Mouse (Mus musculus) liver, embryonic 11.5 days (tissue): Measurements from ENCODE around the gene Il10. TPM values are rescaled to one million over a fixed set of nuclear protein-coding genes. Genes with fewer than 3 reads are reported as not detected.

Experiments used
- ATAC-seq: fragments of 200-750 bp; cut with Nextera tagmentation; replicated peaks from 2 replicates; pipeline ENCODE4 v1.8.0; 2017; ENCODE audit warnings: moderate number of reproducible peaks, mild to moderate bottlenecking, moderate TSS enrichment, moderate library complexity; ENCODE audit not compliant: low FRiP score
- DNase-seq: peaks from one replicate; pipeline ENCODE4 v3.0.0-alpha.2; 2017; ENCODE audit warnings: low spot score
- H3K27ac ChIP-seq: fragments of 300-500 bp; sonication (generic); 2 replicates; pipeline ENCODE4 v1.5.1; 2014; ENCODE audit warnings: mild to moderate bottlenecking, low read depth, low read length, control low read depth
- H3K27me3 ChIP-seq: fragments of 300-500 bp; sonication (generic); replicated peaks from 2 replicates; pipeline ENCODE4 v1.6.1; 2014; ENCODE audit warnings: low read length, mixed read lengths; ENCODE audit not compliant: control insufficient read depth, insufficient read depth
- H3K36me3 ChIP-seq: fragments of 300-500 bp; sonication (generic); 2 replicates; pipeline ENCODE4 v1.6.1; 2014; ENCODE audit warnings: mild to moderate bottlenecking, low read length, moderate library complexity, mixed read lengths; ENCODE audit not compliant: control insufficient read depth, insufficient read depth
- H3K4me1 ChIP-seq: fragments of 300-500 bp; sonication (generic); replicated peaks from 2 replicates; pipeline ENCODE4 v1.6.1; 2014; ENCODE audit warnings: low read length, mixed read lengths; ENCODE audit not compliant: control insufficient read depth, insufficient read depth
- H3K4me2 ChIP-seq: fragments of 300-500 bp; sonication (generic); 2 replicates; pipeline ENCODE4 v1.6.1; 2014; ENCODE audit warnings: mild to moderate bottlenecking, control low read depth, moderate library complexity
- H3K4me3 ChIP-seq: fragments of 300-500 bp; sonication (generic); 2 replicates; pipeline ENCODE4 v1.5.1; 2014; ENCODE audit warnings: low read depth, low read length, control low read depth
- H3K9ac ChIP-seq: fragments of 300-500 bp; sonication (generic); 2 replicates; pipeline ENCODE4 v1.6.1; 2014; ENCODE audit warnings: low read depth, low read length, control low read depth
- H3K9me3 ChIP-seq: fragments of 300-500 bp; sonication (generic); 2 replicates; pipeline ENCODE4 v1.6.1; 2016; ENCODE audit warnings: low read length, inconsistent platforms, mixed read lengths; ENCODE audit not compliant: control insufficient read depth
- WGBS: fragments of 180-500 bp; shearing (Covaris S2); extraction: QIAGEN DNeasy Blood & Tissue Kit; methylation state at CpG from one replicate; pipeline ENCODE4 v1.1.7; 2014; 5-methylcytosine and 5-hydroxymethylcytosine counted together
- polyA plus RNA-seq: library from polyadenylated mRNA; unstranded; fragments of >200 nt; fragmentation: Nextera tagmentation; extraction: Ambion mirVana; gene quantifications from 2 replicates; pipeline ENCODE4 v1.2.1, GENCODE M21; 2014

Il10 gene
- polyA plus RNA-seq, 1 experiment from 2014 or later: not detected

DNA sequence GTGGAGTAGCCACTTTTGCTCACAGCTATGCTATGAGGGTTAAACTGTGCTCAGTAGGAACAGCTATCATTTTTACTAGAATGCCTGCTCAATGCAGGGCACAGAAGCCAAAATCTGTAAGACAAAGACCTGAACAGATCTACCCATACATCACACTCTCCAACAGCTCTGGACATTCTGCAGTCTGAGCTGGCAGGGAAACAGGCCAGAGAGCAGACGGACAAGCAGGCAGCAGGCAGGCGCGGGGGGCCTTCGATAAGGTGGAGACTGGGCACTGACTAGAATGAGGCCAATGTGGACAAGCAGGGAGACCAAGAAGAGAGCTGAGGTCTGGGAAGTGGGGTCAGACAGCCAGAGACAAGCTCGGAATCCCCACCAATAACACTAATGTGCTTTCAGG, 40.2 kb downstream of the Il10 start:
- Histone ChIP-seq H3K27ac (no peak overlapping the region), H3K4me3 (no peak overlapping the region), H3K4me2 (no peak overlapping the region), H3K36me3 (peaks cover 14% of the 10 kb centered on the region), H3K9ac (no peak overlapping the region), H3K27me3 (no peaks in the 10 kb centered on the region), H3K4me1 (peaks cover 39% of the 10 kb centered on the region), H3K9me3 (no peaks in the 10 kb centered on the region)
- ATAC-seq (no peak), DNase-seq (no peak)
- 83% methylated on average over 5 of the region's 5 CpGs for WGBS

DNA sequence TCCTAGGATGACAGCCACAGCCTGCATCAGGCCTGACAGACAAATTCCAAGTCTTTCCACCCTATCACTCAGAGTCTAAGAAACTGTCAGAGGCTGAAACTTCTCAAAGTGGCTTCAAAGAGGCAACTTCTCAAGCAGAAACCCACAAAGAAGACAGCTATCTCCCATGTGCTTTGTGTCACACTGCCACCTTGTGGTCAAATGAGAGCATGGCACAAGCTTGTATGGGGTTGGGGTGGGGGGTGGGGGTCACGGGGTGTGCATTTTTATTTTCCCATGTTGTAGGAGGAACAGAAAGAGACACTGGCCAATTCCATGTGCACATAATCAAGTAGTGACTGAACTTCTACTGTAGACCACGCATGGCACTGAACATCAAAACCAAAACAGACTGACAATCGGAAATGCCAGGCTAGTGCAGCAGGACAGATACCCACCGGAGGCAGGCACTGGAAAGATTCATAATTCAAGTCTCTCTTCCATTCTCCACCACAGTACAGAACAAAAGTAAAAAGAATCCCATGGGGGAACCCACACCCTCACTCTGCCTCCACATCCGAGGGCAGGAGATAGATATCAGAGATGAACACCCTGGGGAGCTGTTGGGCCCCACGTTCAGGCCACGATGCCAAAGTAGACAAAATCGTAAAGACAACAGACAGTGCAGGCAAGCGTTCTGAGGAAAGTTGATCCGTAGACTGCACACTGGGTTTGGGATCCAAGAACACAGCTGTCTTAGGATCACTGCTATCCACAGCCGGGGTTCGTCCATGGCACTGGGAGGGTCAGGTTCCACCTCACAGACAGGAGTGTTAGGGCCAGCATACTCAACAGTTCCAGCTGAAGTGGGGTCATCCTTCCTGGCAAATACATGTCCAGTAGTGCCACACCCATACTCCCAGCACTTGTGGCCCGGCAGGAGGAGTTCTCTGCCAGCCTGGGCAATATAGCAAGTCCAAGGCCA, 40.9 kb downstream of the Il10 start:
- DNase-seq (no peak), ATAC-seq (peak; percentile 57)
- peaks cover 6% of the 10 kb centered on the region; the same call in 1 of the 2 replicates for H3K36me3 ChIP-seq
- peak overlapping the region; percentile 38 for H3K4me2 ChIP-seq
- no peak overlapping the region for H3K27ac ChIP-seq
- no peak overlapping the region for H3K9ac ChIP-seq
- no peaks in the 10 kb centered on the region for H3K27me3 ChIP-seq
- H3K4me1 ChIP-seq: peaks cover 39% of the 10 kb centered on the region
- 46% methylated on average over 13 of the region's 13 CpGs for WGBS
- no peaks in the 10 kb centered on the region for H3K9me3 ChIP-seq
- no peak overlapping the region for H3K4me3 ChIP-seq

DNA sequence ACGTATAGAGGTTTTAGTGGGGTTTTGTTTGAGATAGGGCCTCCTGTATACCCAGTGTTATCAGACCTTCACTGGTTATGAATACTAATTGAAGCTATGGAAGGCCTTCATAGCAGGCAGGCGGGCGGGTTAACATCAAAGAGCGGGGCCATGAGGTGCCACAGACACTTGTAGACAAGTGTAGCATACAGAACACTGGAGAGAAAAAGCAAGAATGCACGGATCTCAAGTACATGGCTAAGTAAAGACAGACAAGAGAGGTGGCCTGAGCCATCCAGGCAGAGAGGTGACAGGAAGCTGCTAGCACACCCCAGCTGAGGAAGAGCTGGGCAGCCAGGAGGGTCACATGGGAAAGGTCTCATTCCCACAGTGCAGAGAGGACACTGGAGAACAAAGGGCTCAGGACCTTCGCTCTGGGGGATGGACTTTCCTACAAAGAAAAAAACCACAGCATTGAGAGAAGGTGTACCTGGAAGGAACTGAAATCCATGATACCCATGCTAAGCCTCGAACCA, 42.2 kb downstream of the Il10 start:
- Histone ChIP-seq H3K4me1 (peaks cover 39% of the 10 kb centered on the region), H3K27me3 (no peaks in the 10 kb centered on the region), H3K4me2 (no peak overlapping the region), H3K36me3 (0 out of 2 replicates have a peak, but pooled peaks cover 5% of the 10 kb centered on the region), H3K9ac (no peak overlapping the region), H3K27ac (no peak overlapping the region), H3K9me3 (no peaks in the 10 kb centered on the region), H3K4me3 (no peak overlapping the region)
- DNase-seq (no peak), ATAC-seq (no peak)
- WGBS: 72% methylated on average over 7 of the region's 7 CpGs

DNA sequence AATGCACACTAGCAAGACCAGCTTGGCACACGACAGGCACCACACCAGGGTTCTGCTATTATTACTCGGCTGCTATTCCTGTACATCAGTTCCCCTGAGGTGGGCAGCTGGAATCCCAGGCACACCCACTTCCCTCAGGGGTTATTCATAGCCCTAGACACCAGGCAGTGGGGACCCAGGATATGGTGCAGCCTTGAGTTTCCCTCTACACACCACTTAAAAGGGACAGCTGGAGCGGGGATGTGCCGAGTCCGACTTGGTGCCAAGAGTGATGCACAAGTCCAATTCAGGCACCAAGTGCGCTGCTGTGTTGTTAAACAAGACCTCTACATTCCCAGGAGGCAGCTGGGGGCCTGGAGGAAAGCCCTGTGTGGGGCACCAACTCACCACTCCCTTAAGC, 43.2 kb downstream of the Il10 start:
- Histone ChIP-seq H3K27ac (no peak overlapping the region), H3K4me1 (peaks cover 44% of the 10 kb centered on the region), H3K9ac (no peak overlapping the region)

DNA sequence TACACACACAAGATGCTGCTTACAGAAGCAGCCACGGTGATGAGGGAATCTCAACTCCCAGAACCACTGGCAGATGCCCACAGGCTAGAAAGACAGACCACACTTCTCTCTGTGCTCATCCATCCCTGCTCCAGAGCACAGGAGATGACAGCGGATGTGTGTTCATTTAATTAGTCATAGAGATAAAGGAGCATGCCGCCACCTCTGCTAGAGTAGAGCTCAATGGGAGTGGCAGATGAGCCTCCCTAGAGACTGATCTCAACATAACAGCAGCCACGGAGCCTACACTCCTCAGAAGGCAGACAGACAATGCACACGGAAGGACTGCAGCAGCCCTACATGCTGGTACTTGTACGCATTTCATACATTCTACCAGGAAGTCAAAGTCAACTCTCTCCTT, 44.6 kb downstream of the Il10 start:
- ATAC-seq (peak; percentile 53; the same call in 1 of the 2 replicates), DNase-seq (no peak)
- no peak overlapping the region for H3K27ac ChIP-seq
- no peak overlapping the region for H3K4me3 ChIP-seq
- H3K9ac ChIP-seq: no peak overlapping the region
- no peaks in the 10 kb centered on the region for H3K36me3 ChIP-seq
- H3K27me3 ChIP-seq: no peaks in the 10 kb centered on the region
- WGBS: 47% methylated on average over 6 of the region's 6 CpGs
- H3K4me1 ChIP-seq: peaks cover 53% of the 10 kb centered on the region
- H3K4me2 ChIP-seq: no peak overlapping the region
- H3K9me3 ChIP-seq: no peaks in the 10 kb centered on the region

More for the DNA sequence above, 43.2 kb downstream of the Il10 start:
- H3K36me3 ChIP-seq: 0 out of 2 replicates have a peak, but pooled peaks cover under 1% of the 10 kb centered on the region
- H3K4me3 ChIP-seq: no peak overlapping the region
- H3K9me3 ChIP-seq: no peaks in the 10 kb centered on the region
- H3K4me2 ChIP-seq: no peak overlapping the region
- 78% methylated on average over 6 of the region's 6 CpGs for WGBS
- DNase-seq (no peak), ATAC-seq (no peak)
- H3K27me3 ChIP-seq: no peaks in the 10 kb centered on the region

DNA sequence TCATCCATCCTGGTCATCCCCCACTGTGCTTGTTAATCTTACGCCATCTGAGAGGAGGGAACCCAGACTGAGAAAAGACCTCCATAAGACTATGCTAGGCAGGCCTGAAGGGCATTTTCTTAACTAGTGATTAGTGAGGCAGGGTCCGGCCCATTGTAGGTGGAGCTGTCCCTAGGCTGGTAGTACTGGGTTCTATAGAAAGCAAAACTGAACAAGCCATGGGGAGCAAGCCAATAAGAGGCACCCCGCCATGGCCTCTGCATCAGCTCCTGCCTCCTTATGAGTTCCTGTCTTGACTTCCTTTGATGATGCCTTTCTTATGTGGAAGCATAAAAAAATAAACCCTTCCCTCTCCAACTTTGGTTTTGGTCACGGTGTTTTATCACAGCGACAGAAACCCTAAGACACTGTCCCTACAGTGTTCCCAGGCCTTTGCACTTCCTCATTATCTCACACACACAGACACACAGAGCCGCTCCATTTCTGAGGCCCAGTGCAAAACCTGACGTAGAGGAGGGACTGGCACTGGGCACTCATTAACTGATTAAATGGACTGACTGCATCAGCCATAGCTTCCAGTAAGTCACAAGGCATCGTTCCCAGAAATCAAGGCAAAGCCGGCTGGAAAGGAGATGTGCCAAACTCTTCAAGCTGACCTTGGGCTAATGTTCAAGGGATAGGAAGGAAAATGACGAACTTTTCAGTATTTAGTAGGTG, 48.5 kb downstream of the Il10 start:
- no peaks in the 10 kb centered on the region for H3K9me3 ChIP-seq
- DNase-seq (no peak), ATAC-seq (peak; percentile 95)
- no peaks in the 10 kb centered on the region for H3K36me3 ChIP-seq
- no peaks in the 10 kb centered on the region for H3K27me3 ChIP-seq
- no peak overlapping the region for H3K4me3 ChIP-seq
- no peak overlapping the region for H3K9ac ChIP-seq
- no peak overlapping the region; the same call in 1 of the 2 replicates for H3K27ac ChIP-seq
- 50% methylated on average over 10 of the region's 10 CpGs for WGBS
- peak overlapping the region; percentile 54 for H3K4me2 ChIP-seq
- H3K4me1 ChIP-seq: peaks cover 35% of the 10 kb centered on the region

DNA sequence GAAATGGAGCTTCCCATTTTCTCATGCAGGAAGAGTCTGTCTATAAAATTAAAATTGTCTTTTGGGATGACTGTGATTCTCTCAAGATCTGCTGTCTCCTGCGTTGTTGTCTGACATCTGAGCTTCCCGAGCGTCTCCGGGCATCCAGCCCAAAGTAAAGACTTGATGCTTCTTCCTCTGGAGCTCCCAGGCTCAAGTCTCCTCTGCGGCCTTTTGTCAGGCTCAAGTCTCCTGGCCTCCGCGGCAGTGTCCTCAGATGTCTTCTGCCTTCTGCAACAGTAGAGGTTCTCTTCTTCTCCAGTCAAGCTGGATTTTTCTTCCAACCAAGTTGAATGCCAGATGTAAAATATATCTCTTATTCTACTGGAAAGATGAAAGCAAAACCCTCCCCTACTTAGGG, 49.4 kb downstream of the Il10 start:
- ATAC-seq (no peak), DNase-seq (no peak)
- Histone ChIP-seq H3K9me3 (no peaks in the 10 kb centered on the region), H3K27me3 (no peaks in the 10 kb centered on the region), H3K27ac (no peak overlapping the region), H3K4me2 (no peak overlapping the region), H3K4me3 (no peak overlapping the region), H3K9ac (no peak overlapping the region), H3K4me1 (peaks cover 43% of the 10 kb centered on the region), H3K36me3 (no peaks in the 10 kb centered on the region)
- 85% methylated on average over 7 of the region's 7 CpGs for WGBS

DNA sequence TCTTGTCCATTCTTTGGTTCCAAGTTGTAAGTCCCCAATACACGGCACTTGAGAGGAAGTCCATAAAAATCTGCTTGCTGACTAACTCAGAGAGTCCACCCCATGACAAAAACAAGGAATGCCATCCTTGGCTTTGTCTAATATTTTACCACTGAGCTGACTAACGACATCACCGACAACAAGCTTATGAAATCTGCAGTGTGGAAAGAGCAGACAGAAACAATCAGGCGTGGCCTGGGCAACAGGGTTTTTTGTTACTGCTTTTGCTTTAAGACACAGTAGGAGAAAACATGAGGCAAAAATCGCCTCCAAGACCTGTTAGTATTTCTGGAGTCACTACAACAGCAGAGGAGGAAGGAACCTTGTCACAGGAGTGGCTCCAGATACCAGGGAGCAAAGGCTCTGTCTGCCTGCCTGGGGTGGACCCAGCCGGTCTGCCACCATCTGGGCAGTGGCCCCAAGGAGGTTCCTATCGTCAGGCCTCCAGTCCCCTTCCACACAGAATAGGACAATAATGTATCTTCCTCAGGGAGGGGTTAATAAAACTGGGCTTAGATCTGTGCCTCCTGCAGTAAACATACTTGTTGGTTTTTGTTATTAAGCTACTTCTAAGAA, 52.8 kb downstream of the Il10 start:
- Histone ChIP-seq H3K36me3 (no peaks in the 10 kb centered on the region), H3K9ac (no peak overlapping the region), H3K9me3 (no peaks in the 10 kb centered on the region), H3K4me3 (no peak overlapping the region), H3K4me2 (no peak overlapping the region), H3K27me3 (no peaks in the 10 kb centered on the region), H3K27ac (no peak overlapping the region), H3K4me1 (peaks cover 60% of the 10 kb centered on the region)
- 70% methylated on average over 7 of the region's 7 CpGs for WGBS
- ATAC-seq (no peak), DNase-seq (no peak)
